Mouse (Mus musculus) embryonic facial prominence, embryonic 14.5 days (tissue): ENCODE data around the gene Zbtb18. TPM values are rescaled to one million over a fixed set of nuclear protein-coding genes. Genes with fewer than 3 reads are reported as not detected.

ENCODE experiments used
- polyA plus RNA-seq: library from polyadenylated mRNA; unstranded; fragments of >200 nt; fragmentation: Nextera tagmentation; extraction: Ambion mirVana; gene quantifications from 2 replicates; pipeline ENCODE4 v1.2.1, GENCODE M21; 2014

Gene Zbtb18
- polyA plus RNA-seq, 1 experiment from 2014 or later: 7.0 TPM

Other genes with a start within 250 kb of the Zbtb18 start
- 7.3 and 8.5 TPM in 2 replicates for gene Akt3, start 184.1 kb upstream of the Zbtb18 start, polyA plus RNA-seq